Mouse (Mus musculus): ENCODE data around the gene Macf1. TPM values are rescaled to one million over a fixed set of nuclear protein-coding genes. Genes with fewer than 3 reads are reported as not detected.

Macf1 gene
- polyA plus RNA-seq, 1 experiment: 251 TPM

DNA sequence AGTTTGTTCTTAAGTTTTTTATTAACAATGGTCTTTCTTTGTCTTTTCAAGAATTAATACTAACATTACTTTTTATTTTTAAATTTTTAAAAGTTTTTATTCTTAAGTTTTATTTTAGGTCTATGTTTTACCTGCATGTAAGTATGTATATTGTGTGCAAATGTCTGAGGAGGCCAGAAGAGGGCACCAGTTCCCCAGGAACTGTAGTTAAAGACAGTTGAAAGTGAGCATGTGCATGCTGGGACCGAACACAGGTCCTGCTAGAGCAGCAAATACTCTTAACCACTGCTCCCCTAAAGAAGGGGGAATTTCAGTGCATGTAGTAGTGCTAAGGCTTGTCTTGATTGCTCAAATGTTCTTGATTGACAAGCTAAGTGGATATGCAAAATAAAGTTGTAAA is 77.0 kb downstream of the Macf1 start:
- Histone ChIP-seq H3K4me3 (ENCODE audit: low read depth, low read length) (no peak overlapping the region), H3K27me3 (ENCODE audit: control insufficient read depth, insufficient read depth, low read length, poor library complexity, severe bottlenecking) (no peaks in the 10 kb centered on the region), H3K4me1 (ENCODE audit: control insufficient read depth, insufficient read depth, low read length) (peaks cover 4% of the 10 kb centered on the region), H3K27ac (ENCODE audit: insufficient read depth, low read length) (peak overlapping the region; percentile 51; the same call in 1 of the 2 replicates), H3K9me3 (replicated peaks; ENCODE audit: control insufficient read depth, insufficient read depth, low read length, poor library complexity, severe bottlenecking) (no peaks in the 10 kb centered on the region), H3K36me3 (ENCODE audit: control insufficient read depth, insufficient read depth, low read length, poor library complexity, severe bottlenecking) (peaks cover 3% of the 10 kb centered on the region; the same call in 1 of the 2 replicates), H3K9ac (ENCODE audit: low read depth, poor library complexity, severe bottlenecking) (no peak overlapping the region)
- TF ChIP-seq EP300 (IDR thresholded peaks at IDR 0.05; ENCODE audit: insufficient read depth, low read depth, low read length) (no peak), CTCF (IDR thresholded peaks at IDR 0.05; ENCODE audit: low read depth, low read length) (peak; percentile 31)

DNA sequence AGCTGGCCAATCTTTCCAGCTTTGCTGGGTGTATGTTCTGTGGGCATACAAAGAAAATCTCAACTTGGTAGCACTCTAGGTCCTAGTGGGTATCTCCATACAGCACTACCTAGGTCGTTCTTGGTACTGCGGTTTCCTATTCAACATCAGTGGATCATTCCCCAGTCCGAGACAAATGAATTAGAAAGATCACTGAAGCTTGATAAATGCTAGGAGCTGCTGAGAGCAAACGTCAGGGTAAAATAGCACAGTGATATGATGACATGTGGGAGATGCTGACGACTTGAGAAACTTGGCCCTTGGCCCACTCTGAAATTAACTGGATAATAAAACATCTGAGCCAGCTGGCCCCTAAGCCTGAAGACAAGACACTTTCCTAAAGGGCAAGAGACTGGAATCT is 78.2 kb downstream of the Macf1 start:
- no peak overlapping the region for H3K27ac ChIP-seq (ENCODE audit: insufficient read depth, low read length)
- H3K9me3 ChIP-seq (replicated peaks; ENCODE audit: control insufficient read depth, insufficient read depth, low read length, poor library complexity, severe bottlenecking): no peaks in the 10 kb centered on the region
- no peak overlapping the region for H3K4me3 ChIP-seq (ENCODE audit: low read depth, low read length)
- H3K27me3 ChIP-seq (ENCODE audit: control insufficient read depth, insufficient read depth, low read length, poor library complexity, severe bottlenecking): no peaks in the 10 kb centered on the region
- peaks cover 4% of the 10 kb centered on the region for H3K4me1 ChIP-seq (ENCODE audit: control insufficient read depth, insufficient read depth, low read length)
- H3K36me3 ChIP-seq (ENCODE audit: control insufficient read depth, insufficient read depth, low read length, poor library complexity, severe bottlenecking): peaks cover 3% of the 10 kb centered on the region; the same call in 1 of the 2 replicates
- H3K9ac ChIP-seq (ENCODE audit: low read depth, poor library complexity, severe bottlenecking): no peak overlapping the region
- no peak for TF ChIP-seq POLR2A (IDR thresholded peaks at IDR 0.05; ENCODE audit: insufficient read depth, low read length)
- TF ChIP-seq CTCF (IDR thresholded peaks at IDR 0.05; ENCODE audit: low read depth, low read length): no peak
- no peak for TF ChIP-seq EP300 (IDR thresholded peaks at IDR 0.05; ENCODE audit: insufficient read depth, low read depth, low read length)

DNA sequence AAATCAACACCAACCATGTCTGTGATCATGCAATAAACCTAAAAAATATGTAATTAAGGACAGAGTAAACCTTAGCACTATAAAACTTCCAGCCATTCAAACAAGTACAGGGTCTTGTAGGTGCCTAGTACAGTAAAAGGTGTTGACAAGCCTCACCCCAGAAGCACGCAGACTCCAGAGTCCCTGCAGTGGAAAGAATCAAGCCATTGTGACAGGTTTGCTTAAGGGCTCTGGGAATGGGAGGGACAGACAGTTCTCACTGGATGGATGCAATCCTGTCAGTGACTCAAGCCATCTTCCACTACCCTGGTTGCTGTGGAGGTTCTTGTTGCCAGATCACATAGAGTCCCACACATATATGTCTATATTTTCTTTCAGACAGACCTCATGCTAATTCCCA is 78.9 kb downstream of the Macf1 start:
- no peak overlapping the region for H3K27ac ChIP-seq (ENCODE audit: insufficient read depth, low read length)
- no peak overlapping the region for H3K4me3 ChIP-seq (ENCODE audit: low read depth, low read length)
- no peak overlapping the region for H3K9ac ChIP-seq (ENCODE audit: low read depth, poor library complexity, severe bottlenecking)
- H3K4me1 ChIP-seq (ENCODE audit: control insufficient read depth, insufficient read depth, low read length): peaks cover 2% of the 10 kb centered on the region
- TF ChIP-seq EP300 (IDR thresholded peaks at IDR 0.05; ENCODE audit: insufficient read depth, low read depth, low read length) (no peak), POLR2A (IDR thresholded peaks at IDR 0.05; ENCODE audit: insufficient read depth, low read length) (no peak), CTCF (IDR thresholded peaks at IDR 0.05; ENCODE audit: low read depth, low read length) (no peak)
- no peaks in the 10 kb centered on the region for H3K27me3 ChIP-seq (ENCODE audit: control insufficient read depth, insufficient read depth, low read length, poor library complexity, severe bottlenecking)
- H3K36me3 ChIP-seq (ENCODE audit: control insufficient read depth, insufficient read depth, low read length, poor library complexity, severe bottlenecking): peaks cover 3% of the 10 kb centered on the region; the same call in 1 of the 2 replicates
- no peaks in the 10 kb centered on the region for H3K9me3 ChIP-seq (replicated peaks; ENCODE audit: control insufficient read depth, insufficient read depth, low read length, poor library complexity, severe bottlenecking)

DNA sequence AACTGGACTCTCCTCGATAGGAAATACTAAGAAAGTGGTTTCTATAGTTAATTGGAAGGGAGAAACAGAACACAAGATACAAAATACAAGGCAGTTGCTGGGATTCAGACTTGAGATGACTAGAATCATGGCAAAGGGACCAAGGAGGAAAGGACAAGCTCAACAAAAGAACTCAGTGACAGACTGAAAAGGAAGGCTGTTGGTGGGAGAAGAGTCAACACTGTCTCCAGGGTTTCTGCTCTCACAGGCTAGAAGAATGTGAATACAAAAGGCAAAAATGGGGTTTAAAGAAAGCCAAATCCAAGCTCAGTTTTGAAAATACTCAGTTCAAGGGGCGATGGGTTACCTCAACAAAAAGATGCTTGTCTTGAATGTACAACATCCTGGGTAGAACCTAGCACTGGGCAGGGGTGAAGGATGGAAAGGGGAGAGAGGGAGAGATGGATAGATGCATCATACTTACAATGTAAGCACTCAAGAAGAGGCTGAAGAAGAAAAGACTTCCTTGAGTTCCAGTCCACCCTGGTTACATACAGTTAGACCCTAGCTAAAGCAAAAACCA is 81.4 kb downstream of the Macf1 start:
- Histone ChIP-seq H3K4me3 (ENCODE audit: low read depth, low read length) (no peak overlapping the region), H3K9ac (ENCODE audit: low read depth, poor library complexity, severe bottlenecking) (no peak overlapping the region), H3K36me3 (ENCODE audit: control insufficient read depth, insufficient read depth, low read length, poor library complexity, severe bottlenecking) (peaks cover 3% of the 10 kb centered on the region; the same call in 1 of the 2 replicates), H3K27ac (ENCODE audit: insufficient read depth, low read length) (no peak overlapping the region), H3K27me3 (ENCODE audit: control insufficient read depth, insufficient read depth, low read length, poor library complexity, severe bottlenecking) (no peaks in the 10 kb centered on the region), H3K9me3 (replicated peaks; ENCODE audit: control insufficient read depth, insufficient read depth, low read length, poor library complexity, severe bottlenecking) (no peaks in the 10 kb centered on the region), H3K4me1 (ENCODE audit: control insufficient read depth, insufficient read depth, low read length) (peaks cover 2% of the 10 kb centered on the region)
- no peak for TF ChIP-seq POLR2A (IDR thresholded peaks at IDR 0.05; ENCODE audit: insufficient read depth, low read length)
- TF ChIP-seq EP300 (IDR thresholded peaks at IDR 0.05; ENCODE audit: insufficient read depth, low read depth, low read length): no peak
- no peak for TF ChIP-seq CTCF (IDR thresholded peaks at IDR 0.05; ENCODE audit: low read depth, low read length)

DNA sequence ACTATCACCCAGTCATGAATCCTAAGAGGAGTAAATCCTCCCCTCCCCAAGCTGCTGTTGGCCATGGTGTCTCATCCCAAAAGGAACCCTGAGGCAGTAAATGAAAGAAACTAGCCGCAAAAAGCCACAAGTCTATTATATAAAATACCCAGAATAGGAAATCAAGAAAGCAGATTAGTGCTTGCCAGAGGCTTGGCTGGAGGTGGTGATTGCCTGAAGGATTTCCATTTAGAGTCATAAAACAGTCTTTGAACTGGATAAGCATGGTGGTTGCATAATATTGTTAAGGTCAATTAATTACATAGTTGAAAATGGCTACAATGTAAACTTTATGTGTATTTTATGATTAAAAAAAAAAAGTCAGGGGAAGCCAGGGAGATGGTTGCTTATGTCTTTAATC is 83.1 kb downstream of the Macf1 start:
- Histone ChIP-seq H3K27me3 (ENCODE audit: control insufficient read depth, insufficient read depth, low read length, poor library complexity, severe bottlenecking) (no peaks in the 10 kb centered on the region), H3K4me1 (ENCODE audit: control insufficient read depth, insufficient read depth, low read length) (peaks cover 3% of the 10 kb centered on the region), H3K27ac (ENCODE audit: insufficient read depth, low read length) (no peak overlapping the region), H3K9me3 (replicated peaks; ENCODE audit: control insufficient read depth, insufficient read depth, low read length, poor library complexity, severe bottlenecking) (no peaks in the 10 kb centered on the region), H3K9ac (ENCODE audit: low read depth, poor library complexity, severe bottlenecking) (no peak overlapping the region), H3K36me3 (ENCODE audit: control insufficient read depth, insufficient read depth, low read length, poor library complexity, severe bottlenecking) (peaks cover 2% of the 10 kb centered on the region; the same call in 1 of the 2 replicates), H3K4me3 (ENCODE audit: low read depth, low read length) (no peak overlapping the region)
- TF ChIP-seq POLR2A (IDR thresholded peaks at IDR 0.05; ENCODE audit: insufficient read depth, low read length) (no peak), CTCF (IDR thresholded peaks at IDR 0.05; ENCODE audit: low read depth, low read length) (no peak)

DNA sequence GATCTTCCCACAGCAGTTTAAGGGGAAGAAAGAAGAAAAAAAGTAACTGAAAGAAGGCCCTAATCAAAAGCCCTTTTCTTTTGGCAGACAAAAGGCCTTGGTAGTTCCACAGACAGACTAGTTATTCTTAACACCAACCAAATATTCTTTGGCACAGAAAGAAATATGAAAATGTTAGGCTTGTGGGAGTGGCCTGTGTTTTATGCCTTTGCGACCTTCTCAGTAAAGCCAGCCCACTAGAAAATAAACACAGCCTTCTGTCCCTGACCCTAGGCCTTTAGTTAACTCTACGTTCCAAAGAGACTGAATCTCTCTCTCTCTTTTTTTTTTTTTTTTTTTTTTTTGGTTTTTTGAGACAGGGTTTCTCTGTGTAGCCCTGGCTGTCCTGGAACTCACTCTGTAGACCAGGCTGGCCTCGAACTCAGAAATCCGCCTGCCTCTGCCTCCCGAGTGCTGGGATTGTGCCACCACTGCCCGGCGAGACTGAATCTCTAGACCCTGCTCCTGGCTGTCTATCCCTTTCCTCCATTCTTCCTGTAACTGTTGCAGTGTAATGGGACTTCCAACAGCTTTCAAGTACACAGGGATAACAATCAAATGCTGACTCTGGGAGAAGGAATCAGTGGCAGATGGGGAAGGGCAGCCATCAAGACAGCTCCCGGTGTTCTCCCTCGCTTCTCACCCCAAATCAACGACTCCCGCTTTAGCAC is 85.5 kb downstream of the Macf1 start:
- Histone ChIP-seq H3K4me3 (ENCODE audit: low read depth, low read length) (no peak overlapping the region), H3K9me3 (replicated peaks; ENCODE audit: control insufficient read depth, insufficient read depth, low read length, poor library complexity, severe bottlenecking) (no peaks in the 10 kb centered on the region), H3K27me3 (ENCODE audit: control insufficient read depth, insufficient read depth, low read length, poor library complexity, severe bottlenecking) (no peaks in the 10 kb centered on the region), H3K27ac (ENCODE audit: insufficient read depth, low read length) (no peak overlapping the region), H3K36me3 (ENCODE audit: control insufficient read depth, insufficient read depth, low read length, poor library complexity, severe bottlenecking) (no peaks in the 10 kb centered on the region), H3K4me1 (ENCODE audit: control insufficient read depth, insufficient read depth, low read length) (peaks cover 2% of the 10 kb centered on the region), H3K9ac (ENCODE audit: low read depth, poor library complexity, severe bottlenecking) (no peak overlapping the region)
- TF ChIP-seq CTCF (IDR thresholded peaks at IDR 0.05; ENCODE audit: low read depth, low read length): no peak
- no peak for TF ChIP-seq EP300 (IDR thresholded peaks at IDR 0.05; ENCODE audit: insufficient read depth, low read depth, low read length)
- TF ChIP-seq POLR2A (IDR thresholded peaks at IDR 0.05; ENCODE audit: insufficient read depth, low read length): no peak

Data from ES-Bruce4 (cell line).